Mouse (Mus musculus): ENCODE measurements at regions not wholly inside any gene's neighbourhood (a gene's known extent, or its start where the extent isn't known, plus 50 kb on each side); places are given as distances from the start of the nearest gene placed in this dataset.

DNA sequence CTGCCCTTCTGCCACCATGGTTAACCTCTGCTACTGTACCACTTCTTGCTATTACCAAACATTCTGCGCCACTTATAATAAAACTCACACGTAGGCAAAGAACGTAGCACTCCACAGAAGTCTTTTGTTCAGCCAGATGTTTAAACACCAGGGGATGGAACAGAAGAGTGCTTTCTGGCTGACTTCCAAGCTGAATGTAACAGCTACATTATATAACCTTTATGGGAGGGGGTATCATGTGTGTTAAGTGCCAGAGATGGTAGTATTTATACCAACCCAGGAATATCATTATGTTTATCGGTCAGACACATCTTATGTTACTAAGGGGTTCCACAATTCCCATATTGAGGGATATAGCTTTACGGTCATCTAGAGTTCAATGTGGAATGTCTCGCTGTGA lies 3830.8 kb upstream of the Gm7489 start:
- no peak for TF ChIP-seq CTCF (conservative IDR thresholded peaks at IDR 0.05 in 1 of 2, IDR thresholded peaks at IDR 0.05 in 1 of 2; ENCODE audit: low read depth in 2 of 2, low read length in 2 of 2)
- TF ChIP-seq USF1 (IDR thresholded peaks at IDR 0.05; ENCODE audit: low read depth, low read length): no peak
